Mouse (Mus musculus) midbrain, embryonic 12.5 days (tissue): Measurements from ENCODE around the gene Ttn. TPM values are rescaled to one million over a fixed set of nuclear protein-coding genes. Genes with fewer than 3 reads are reported as not detected.

ENCODE experiments used
- ATAC-seq: fragments of 200-750 bp; cut with Nextera tagmentation; 2 replicates; pipeline ENCODE4 v1.8.0; 2017; ENCODE audit warnings: low read depth, moderate TSS enrichment, moderate library complexity; ENCODE audit not compliant: low FRiP score
- H3K27ac ChIP-seq: fragments of 300-500 bp; sonication (generic); replicated peaks from 2 replicates; pipeline ENCODE4 v1.5.1; 2016; ENCODE audit warnings: mild to moderate bottlenecking
- H3K27me3 ChIP-seq: fragments of 300-500 bp; sonication (generic); 2 replicates; pipeline ENCODE4 v1.6.1; 2016; ENCODE audit warnings: mild to moderate bottlenecking
- H3K36me3 ChIP-seq: fragments of 300-500 bp; sonication (generic); 2 replicates; pipeline ENCODE4 v1.6.1; 2016
- H3K4me1 ChIP-seq: fragments of 300-500 bp; sonication (generic); 2 replicates; pipeline ENCODE4 v1.6.1; 2016
- H3K4me2 ChIP-seq: fragments of 300-500 bp; sonication (generic); replicated peaks from 2 replicates; pipeline ENCODE4 v1.6.1; 2016; ENCODE audit warnings: mild to moderate bottlenecking, moderate library complexity
- H3K4me3 ChIP-seq: fragments of 300-500 bp; sonication (generic); 2 replicates; pipeline ENCODE4 v1.5.1; 2016; ENCODE audit warnings: mild to moderate bottlenecking
- H3K9ac ChIP-seq: fragments of 300-500 bp; sonication (generic); replicated peaks from 2 replicates; pipeline ENCODE4 v1.6.1; 2016; ENCODE audit warnings: mild to moderate bottlenecking, moderate library complexity
- H3K9me3 ChIP-seq: fragments of 300-500 bp; sonication (generic); 2 replicates; pipeline ENCODE4 v1.6.1; 2016; ENCODE audit warnings: mild to moderate bottlenecking
- WGBS: fragments of 180-500 bp; shearing (Covaris S2); methylation state at CpG from one replicate; pipeline ENCODE4 v1.1.7; 2016; 5-methylcytosine and 5-hydroxymethylcytosine counted together
- polyA plus RNA-seq: library from polyadenylated mRNA; unstranded; fragments of >200 nt; fragmentation: Nextera tagmentation; extraction: Ambion mirVana; gene quantifications from 2 replicates; pipeline ENCODE4 v1.2.1, GENCODE M21; 2016

Gene Ttn
- polyA plus RNA-seq, 1 experiment from 2014 or later, result 0.52 TPM

- no peak overlapping the region for H3K4me3 ChIP-seq
- no peak overlapping the region for H3K27ac ChIP-seq
- ATAC-seq, result no peak
- H3K36me3 ChIP-seq, result no peaks in the 10 kb centered on the region
- no peaks in the 10 kb centered on the region for H3K9me3 ChIP-seq
- no peak overlapping the region for H3K9ac ChIP-seq
- WGBS, result 90% methylated on average over 8 of the region's 8 CpGs
- no peaks in the 10 kb centered on the region for H3K4me1 ChIP-seq
- no peak overlapping the region for H3K4me2 ChIP-seq
- H3K27me3 ChIP-seq, result no peaks in the 10 kb centered on the region
These were observed 85.4 kb downstream of the Ttn start for GRCm38 (mm10) chr2:76896990-76897389.

- Histone ChIP-seq H3K27me3 (no peaks in the 10 kb centered on the region), H3K36me3 (no peaks in the 10 kb centered on the region), H3K4me2 (no peak overlapping the region), H3K9ac (no peak overlapping the region), H3K9me3 (no peaks in the 10 kb centered on the region), H3K27ac (no peak overlapping the region), H3K4me1 (no peaks in the 10 kb centered on the region), H3K4me3 (no peak overlapping the region)
- WGBS, result 88% methylated on average over 4 of the region's 4 CpGs
- no peak for ATAC-seq
These were observed 87.0 kb downstream of the Ttn start for GRCm38 (mm10) chr2:76895327-76895726.

- H3K27me3 ChIP-seq, result no peaks in the 10 kb centered on the region
- H3K36me3 ChIP-seq, result no peaks in the 10 kb centered on the region
- H3K27ac ChIP-seq, result no peak overlapping the region
- WGBS, result 91% methylated on average over 7 of the region's 7 CpGs
- no peak overlapping the region for H3K4me2 ChIP-seq
- no peaks in the 10 kb centered on the region for H3K4me1 ChIP-seq
- H3K9ac ChIP-seq, result no peak overlapping the region
- H3K4me3 ChIP-seq, result no peak overlapping the region
- no peak for ATAC-seq
- H3K9me3 ChIP-seq, result no peaks in the 10 kb centered on the region
These were observed 93.6 kb downstream of the Ttn start for GRCm38 (mm10) chr2:76888721-76889120.

GRCm38 (mm10) chr2:76885855-76886254 lies 96.5 kb downstream of the Ttn start:
- Histone ChIP-seq H3K4me2 (no peak overlapping the region), H3K27ac (no peak overlapping the region), H3K36me3 (no peaks in the 10 kb centered on the region), H3K9me3 (no peaks in the 10 kb centered on the region), H3K27me3 (no peaks in the 10 kb centered on the region), H3K9ac (no peak overlapping the region), H3K4me1 (no peaks in the 10 kb centered on the region), H3K4me3 (no peak overlapping the region)
- no peak for ATAC-seq
- WGBS, result 88% methylated on average over 13 of the region's 13 CpGs

GRCm38 (mm10) chr2:76881406-76881805 lies 100.9 kb downstream of the Ttn start:
- H3K27me3 ChIP-seq, result no peaks in the 10 kb centered on the region
- ATAC-seq, result no peak
- WGBS, result 94% methylated on average over 12 of the region's 12 CpGs
- no peaks in the 10 kb centered on the region for H3K4me1 ChIP-seq
- no peaks in the 10 kb centered on the region for H3K9me3 ChIP-seq
- H3K27ac ChIP-seq, result no peak overlapping the region
- H3K4me3 ChIP-seq, result no peak overlapping the region
- no peaks in the 10 kb centered on the region for H3K36me3 ChIP-seq
- no peak overlapping the region for H3K4me2 ChIP-seq
- no peak overlapping the region for H3K9ac ChIP-seq

GRCm38 (mm10) chr2:76875587-76875986 lies 106.8 kb downstream of the Ttn start:
- no peak overlapping the region for H3K27ac ChIP-seq
- no peak for ATAC-seq
- H3K4me2 ChIP-seq, result no peak overlapping the region
- H3K27me3 ChIP-seq, result no peaks in the 10 kb centered on the region
- H3K36me3 ChIP-seq, result no peaks in the 10 kb centered on the region
- H3K4me3 ChIP-seq, result no peak overlapping the region
- 92% methylated on average over 12 of the region's 12 CpGs for WGBS
- no peaks in the 10 kb centered on the region for H3K9me3 ChIP-seq
- H3K9ac ChIP-seq, result no peak overlapping the region
- H3K4me1 ChIP-seq, result no peaks in the 10 kb centered on the region

GRCm38 (mm10) chr2:76866928-76867327 lies 115.4 kb downstream of the Ttn start:
- no peaks in the 10 kb centered on the region for H3K27me3 ChIP-seq
- no peaks in the 10 kb centered on the region for H3K4me1 ChIP-seq
- no peak overlapping the region for H3K27ac ChIP-seq
- H3K36me3 ChIP-seq, result no peaks in the 10 kb centered on the region
- 35% methylated on average over 4 of the region's 4 CpGs for WGBS
- no peak overlapping the region for H3K4me3 ChIP-seq
- H3K4me2 ChIP-seq, result no peak overlapping the region
- ATAC-seq, result no peak
- H3K9me3 ChIP-seq, result no peaks in the 10 kb centered on the region
- no peak overlapping the region for H3K9ac ChIP-seq

GRCm38 (mm10) chr2:76865497-76865896 lies 116.8 kb downstream of the Ttn start:
- H3K27ac ChIP-seq, result no peak overlapping the region
- ATAC-seq, result no peak
- no peaks in the 10 kb centered on the region for H3K27me3 ChIP-seq
- H3K4me1 ChIP-seq, result no peaks in the 10 kb centered on the region
- H3K9ac ChIP-seq, result no peak overlapping the region
- H3K9me3 ChIP-seq, result no peaks in the 10 kb centered on the region
- no peaks in the 10 kb centered on the region for H3K36me3 ChIP-seq
- H3K4me3 ChIP-seq, result no peak overlapping the region
- H3K4me2 ChIP-seq, result no peak overlapping the region
- 82% methylated on average over 2 of the region's 2 CpGs for WGBS

- no peak overlapping the region for H3K9ac ChIP-seq
- no peak overlapping the region for H3K4me2 ChIP-seq
- no peak overlapping the region for H3K27ac ChIP-seq
- no peak overlapping the region for H3K4me3 ChIP-seq
- no peaks in the 10 kb centered on the region for H3K9me3 ChIP-seq
- H3K4me1 ChIP-seq, result no peaks in the 10 kb centered on the region
- H3K36me3 ChIP-seq, result no peaks in the 10 kb centered on the region
- H3K27me3 ChIP-seq, result no peaks in the 10 kb centered on the region
- no peak for ATAC-seq
These were observed 121.0 kb downstream of the Ttn start for GRCm38 (mm10) chr2:76861327-76861726.

- Histone ChIP-seq H3K36me3 (no peaks in the 10 kb centered on the region), H3K27me3 (no peaks in the 10 kb centered on the region), H3K4me3 (no peak overlapping the region), H3K4me2 (no peak overlapping the region), H3K9ac (no peak overlapping the region), H3K27ac (no peak overlapping the region), H3K4me1 (no peaks in the 10 kb centered on the region), H3K9me3 (no peaks in the 10 kb centered on the region)
- WGBS, result 94% methylated on average over 4 of the region's 4 CpGs
- ATAC-seq, result no peak
These were observed 132.3 kb downstream of the Ttn start for GRCm38 (mm10) chr2:76850066-76850465.

- H3K4me3 ChIP-seq, result no peak overlapping the region
- no peak overlapping the region for H3K27ac ChIP-seq
- no peak for ATAC-seq
- H3K4me2 ChIP-seq, result no peak overlapping the region
- no peaks in the 10 kb centered on the region for H3K27me3 ChIP-seq
- H3K9ac ChIP-seq, result no peak overlapping the region
- no peaks in the 10 kb centered on the region for H3K4me1 ChIP-seq
- no peaks in the 10 kb centered on the region for H3K36me3 ChIP-seq
- H3K9me3 ChIP-seq, result no peaks in the 10 kb centered on the region
- WGBS, result 47% methylated on average over 1 of the region's 1 CpGs
These were observed 139.2 kb downstream of the Ttn start for GRCm38 (mm10) chr2:76843162-76843561.

- Histone ChIP-seq H3K9me3 (no peaks in the 10 kb centered on the region), H3K4me1 (no peaks in the 10 kb centered on the region), H3K4me2 (no peak overlapping the region), H3K9ac (no peak overlapping the region), H3K4me3 (no peak overlapping the region), H3K27ac (no peak overlapping the region), H3K27me3 (no peaks in the 10 kb centered on the region), H3K36me3 (no peaks in the 10 kb centered on the region)
- no peak for ATAC-seq
These were observed 161.9 kb downstream of the Ttn start for GRCm38 (mm10) chr2:76820472-76820871.

GRCm38 (mm10) chr2:76817796-76818195 lies 164.6 kb downstream of the Ttn start:
- no peak overlapping the region for H3K4me3 ChIP-seq
- no peaks in the 10 kb centered on the region for H3K4me1 ChIP-seq
- no peak overlapping the region for H3K9ac ChIP-seq
- no peak overlapping the region for H3K27ac ChIP-seq
- no peaks in the 10 kb centered on the region for H3K9me3 ChIP-seq
- no peaks in the 10 kb centered on the region for H3K36me3 ChIP-seq
- H3K4me2 ChIP-seq, result no peak overlapping the region
- no peaks in the 10 kb centered on the region for H3K27me3 ChIP-seq
- WGBS, result 10% methylated on average over 2 of the region's 2 CpGs
- ATAC-seq, result no peak
